Mouse (Mus musculus) kidney, adult 2 months (tissue): ENCODE data around the gene Mtmr4.

Experiments
- CTCF ChIP-seq: fragments of 200-500 bp; conservative IDR thresholded peaks from 2 replicates; pipeline ENCODE4 v1.5.1; 2011; ENCODE audit warnings: low read depth, mild to moderate bottlenecking, control low read depth, low read length, moderate library complexity, mixed read lengths; ENCODE audit not compliant: insufficient read depth, insufficient read length
- POLR2A ChIP-seq: fragments of 200-500 bp; IDR thresholded peaks from one replicate; pipeline ENCODE4 v1.6.1; 2011; ENCODE audit warnings: low read depth, low read length, control low read depth

DNA sequence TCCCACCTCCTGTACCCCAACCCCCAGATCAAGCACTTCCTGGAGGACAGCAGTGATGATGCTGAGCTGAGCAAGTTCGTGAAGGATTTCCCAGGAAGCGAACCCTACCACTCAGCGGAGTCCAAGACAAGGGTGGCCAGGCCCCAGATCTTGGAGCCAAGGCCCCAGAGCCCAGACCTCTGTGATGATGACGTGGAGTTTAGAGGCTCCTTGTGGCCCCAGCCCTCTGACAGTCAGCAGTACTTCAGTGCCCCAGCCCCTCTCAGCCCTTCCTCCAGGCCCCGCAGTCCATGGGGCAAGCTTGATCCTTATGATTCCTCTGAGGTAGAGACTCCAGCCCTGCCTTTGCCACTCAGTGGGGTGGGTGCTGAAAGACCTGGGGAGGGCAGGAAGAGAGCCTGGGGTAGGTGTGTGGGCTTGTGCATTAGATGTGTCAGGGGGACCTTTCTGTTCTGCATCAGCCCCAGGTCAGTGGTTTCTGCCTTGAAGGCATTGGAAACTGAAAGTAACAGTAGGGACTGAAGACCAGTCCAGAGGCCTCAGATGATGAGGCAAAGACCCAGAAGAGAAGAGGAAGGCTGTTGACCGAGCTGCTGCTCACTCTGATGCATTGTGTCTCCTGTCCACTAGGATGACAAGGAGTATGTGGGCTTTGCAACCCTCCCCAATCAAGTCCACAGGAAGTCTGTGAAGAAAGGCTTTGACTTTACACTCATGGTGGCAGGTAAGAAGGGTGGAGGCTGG is 8.5 kb upstream of the Mtmr4 start:
- TF ChIP-seq CTCF (no peak), POLR2A (no peak)
